ENCODE assay signal across 28 mouse cellular contexts in genomic region chr19:47005873-47006272, GRCm38 (mm10). TPM values are rescaled to one million over a fixed set of nuclear protein-coding genes. Genes with fewer than 3 reads are reported as not detected.
"Had no signal": no experiment of that assay in that cellular context is flagged by ENCODE, and none has a peak within 500 bp of the region (broad histone marks: within the 10 kb centered on the region; RNA-seq: fewer than 3 reads in every experiment).

No protein-coding gene starts in this region.

- H3K4me1 ChIP-seq: embryonic facial prominence, embryonic 10.5 days; embryonic facial prominence, embryonic 12.5 days; embryonic facial prominence, embryonic 13.5 days; embryonic facial prominence, embryonic 15.5 days; forebrain, embryonic 10.5 days; forebrain, embryonic 12.5 days; forebrain, embryonic 13.5 days; forebrain, embryonic 15.5 days had no signal

- H3K27ac ChIP-seq: embryonic facial prominence, embryonic 10.5 days; embryonic facial prominence, embryonic 12.5 days; embryonic facial prominence, embryonic 13.5 days; embryonic facial prominence, embryonic 15.5 days; forebrain, embryonic 10.5 days; forebrain, embryonic 12.5 days; forebrain, embryonic 13.5 days; forebrain, embryonic 15.5 days; gastrocnemius, adult 2 months; heart, adult 2 months had no signal

- H3K9ac ChIP-seq: embryonic facial prominence, embryonic 12.5 days; embryonic facial prominence, embryonic 13.5 days; embryonic facial prominence, embryonic 15.5 days; forebrain, embryonic 12.5 days; forebrain, embryonic 13.5 days; forebrain, embryonic 15.5 days; forebrain, postnatal 0 days had no signal

- H3K4me3 ChIP-seq: embryonic facial prominence, embryonic 10.5 days; embryonic facial prominence, embryonic 12.5 days; embryonic facial prominence, embryonic 13.5 days; embryonic facial prominence, embryonic 15.5 days; erythroblast, embryonic 14.5 days; forebrain, embryonic 10.5 days; forebrain, embryonic 12.5 days; forebrain, embryonic 13.5 days; forebrain, embryonic 15.5 days; gastrocnemius, adult 2 months; heart, adult 2 months had no signal

- H3K27me3 ChIP-seq: embryonic facial prominence, embryonic 12.5 days; forebrain, embryonic 12.5 days; forebrain, embryonic 13.5 days; forebrain, embryonic 15.5 days had no signal

- H3K36me3 ChIP-seq: embryonic facial prominence, embryonic 10.5 days; embryonic facial prominence, embryonic 12.5 days; embryonic facial prominence, embryonic 13.5 days; embryonic facial prominence, embryonic 15.5 days; forebrain, embryonic 10.5 days; forebrain, embryonic 12.5 days; forebrain, embryonic 15.5 days had no signal

- H3K4me2 ChIP-seq: embryonic facial prominence, embryonic 12.5 days; embryonic facial prominence, embryonic 13.5 days; embryonic facial prominence, embryonic 15.5 days; forebrain, embryonic 12.5 days; forebrain, embryonic 13.5 days; forebrain, embryonic 15.5 days had no signal

- H3K9me3 ChIP-seq: embryonic facial prominence, embryonic 10.5 days; embryonic facial prominence, embryonic 12.5 days; embryonic facial prominence, embryonic 13.5 days; embryonic facial prominence, embryonic 15.5 days; forebrain, embryonic 10.5 days; forebrain, embryonic 12.5 days; forebrain, embryonic 15.5 days had no signal

- ATAC-seq: forebrain, embryonic 13.5 days; forebrain, embryonic 14.5 days; forebrain, embryonic 15.5 days; forebrain, embryonic 16.5 days; forebrain, postnatal 0 days had no signal

- DNase-seq: cerebellum, adult 2 months; cerebellum, adult 8-10 months; cerebellum, adult 9-10 months; cerebellum, adult 9-11 months; cerebellum, postnatal 14 days; cerebellum, postnatal 25 days; cerebellum, postnatal 36 days; forebrain, postnatal 0 days; gastrocnemius, postnatal 25 days had no signal

RNA-seq across cellular contexts. Expression of gene Ina, which starts 8.6 kb away (rescaled TPM):
- total RNA-seq: gastrocnemius, adult 18-20 months; gastrocnemius, adult 2 months; gastrocnemius, adult 8-10 months; gastrocnemius, postnatal 14 days; gastrocnemius, postnatal 25 days; gastrocnemius, postnatal 36 days; granulocyte monocyte progenitor cell, adult 5-6 weeks; heart, adult 18-20 months had no signal
- polyA plus RNA-seq: erythroblast, embryonic 14.5 days had no signal
